Mouse (Mus musculus) thymus, postnatal 36 days (tissue): ENCODE results near the gene Nol10.

Experiments
- DNase-seq, 2 experiments: peaks; one replicate each; pipeline ENCODE4 v3.0.0; 2022; ENCODE audit warnings: mixed read lengths in 2 of 2

The Nol10 gene

DNA sequence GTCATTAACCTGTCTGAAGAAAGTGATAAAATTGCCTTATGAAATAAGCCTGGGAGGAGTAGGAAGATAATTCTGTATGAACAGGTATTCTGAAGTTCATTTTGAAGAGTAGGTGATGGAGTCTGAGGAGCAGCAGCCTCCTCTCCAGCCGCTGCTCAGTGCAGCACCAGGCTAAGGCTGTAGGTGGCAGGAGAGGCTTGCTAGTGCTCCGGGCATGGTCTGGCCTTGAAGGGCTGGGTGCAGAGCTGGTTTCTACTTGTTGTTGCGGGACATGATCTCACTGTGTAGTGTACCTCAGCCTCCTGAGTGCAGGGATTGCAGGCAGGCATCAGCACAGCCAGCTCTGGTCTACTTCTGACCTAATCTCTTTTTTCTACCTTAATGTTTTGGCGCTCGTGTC is 18.7 kb downstream of the Nol10 start:
- peak; percentile 36 to 41 for DNase-seq

DNA sequence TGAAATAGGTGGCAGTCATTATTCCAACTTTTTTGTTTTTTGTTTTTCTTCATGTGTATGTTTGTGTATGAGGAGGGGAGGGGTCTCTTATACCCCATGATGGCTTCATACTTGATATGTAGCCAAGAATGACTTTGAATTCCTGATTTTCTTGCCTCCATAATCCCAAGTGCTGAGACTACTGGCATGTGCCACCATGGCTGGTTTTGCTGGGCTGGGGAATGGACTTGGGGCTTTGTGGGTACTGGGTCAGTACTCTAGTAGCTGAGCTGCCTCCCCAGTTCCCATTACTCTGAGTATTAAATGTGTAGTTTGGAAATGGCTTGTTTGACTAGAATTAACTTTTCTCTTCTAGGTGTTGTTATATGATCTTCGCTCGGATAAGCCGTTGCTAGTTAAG is 20.9 kb downstream of the Nol10 start:
- no peak for DNase-seq

DNA sequence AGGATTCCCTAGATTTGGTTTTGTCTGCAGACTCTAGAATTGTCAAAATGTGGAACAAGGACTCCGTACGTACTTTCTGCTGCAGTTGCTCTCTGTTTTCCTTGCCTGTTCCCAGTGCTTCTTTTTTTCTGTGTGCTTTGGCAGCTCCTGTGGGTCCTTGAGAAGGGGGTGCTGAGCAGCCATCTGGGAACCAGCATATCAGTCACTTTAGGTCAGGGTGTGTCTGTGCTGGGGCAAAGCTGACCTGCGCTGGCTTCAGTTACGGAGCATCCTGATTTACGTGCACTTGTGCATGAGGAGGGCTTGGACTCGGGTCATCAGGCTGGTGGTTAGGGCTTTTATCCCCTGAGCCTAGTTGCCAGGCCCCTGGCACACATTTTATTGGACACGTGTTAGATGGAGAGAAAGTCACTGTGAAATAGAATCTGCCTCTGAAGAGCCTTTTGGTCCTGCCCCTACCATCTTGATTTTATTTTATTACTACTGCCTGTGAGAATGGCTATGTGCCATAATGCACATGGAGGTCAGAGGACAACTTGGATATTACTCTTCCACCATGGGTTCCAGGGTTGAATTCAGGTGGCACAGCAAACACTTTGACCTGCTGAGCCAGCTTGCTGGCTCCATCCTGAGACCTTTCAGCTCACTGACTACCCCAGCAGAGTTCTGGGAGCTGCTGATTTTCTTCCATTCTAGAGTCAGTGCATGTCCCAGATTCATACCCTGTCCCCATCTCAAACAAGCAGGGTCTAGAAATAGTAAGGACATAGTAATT is 21.5 kb downstream of the Nol10 start:
- DNase-seq, result no peak

DNA sequence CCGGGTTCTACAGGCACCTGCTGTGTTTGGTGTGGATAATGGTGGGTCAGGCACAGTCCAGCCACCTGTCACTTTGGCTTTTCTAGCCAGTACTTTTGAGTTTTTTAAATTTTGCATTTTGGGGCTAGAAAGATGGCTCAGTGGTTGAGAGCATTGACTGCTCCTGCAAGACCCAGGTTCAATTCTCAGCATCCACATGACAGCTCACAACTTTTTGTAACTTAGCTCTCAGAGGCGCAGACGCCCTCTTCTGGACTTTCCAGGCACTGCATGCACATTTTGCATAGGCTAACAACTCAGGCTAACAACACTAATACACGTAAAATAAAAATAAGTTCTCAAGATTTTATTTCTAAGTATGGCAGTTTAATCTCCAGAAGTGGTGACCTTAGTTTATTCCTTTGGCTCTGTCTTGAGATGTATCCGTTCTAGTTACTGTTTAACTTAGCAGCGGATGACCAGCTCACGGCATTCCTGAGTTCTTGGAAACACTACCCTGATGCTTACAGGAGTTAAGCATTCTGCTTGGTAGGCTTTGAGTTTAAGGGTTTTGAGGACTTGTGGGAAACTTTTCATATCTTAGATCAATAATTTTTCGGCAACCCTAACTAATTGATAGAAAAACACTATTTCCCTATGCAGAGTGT is 23.5 kb downstream of the Nol10 start:
- DNase-seq, result peak in 1 of 2 experiments; percentile 22

DNA sequence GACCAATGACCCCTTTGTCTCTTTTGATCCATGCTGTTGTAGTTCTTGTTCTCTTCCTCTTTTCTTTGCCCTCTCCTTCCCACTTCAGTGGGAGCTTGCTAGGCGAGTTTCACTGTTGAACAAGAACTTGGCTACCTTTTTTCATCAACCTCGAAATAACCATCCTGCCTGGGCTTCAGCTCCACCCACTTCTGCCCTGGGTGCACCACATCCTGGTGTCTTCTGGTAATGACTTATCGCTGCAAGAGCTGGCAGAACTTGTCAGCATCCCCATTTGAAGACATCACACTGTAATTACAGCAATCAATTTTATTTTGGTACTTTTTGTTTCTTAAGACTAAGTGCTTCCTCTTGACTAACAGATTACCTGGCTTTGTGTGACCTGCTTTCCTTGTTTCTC is 24.4 kb downstream of the Nol10 start:
- DNase-seq, result peak in 1 of 2 experiments; percentile 19

DNA sequence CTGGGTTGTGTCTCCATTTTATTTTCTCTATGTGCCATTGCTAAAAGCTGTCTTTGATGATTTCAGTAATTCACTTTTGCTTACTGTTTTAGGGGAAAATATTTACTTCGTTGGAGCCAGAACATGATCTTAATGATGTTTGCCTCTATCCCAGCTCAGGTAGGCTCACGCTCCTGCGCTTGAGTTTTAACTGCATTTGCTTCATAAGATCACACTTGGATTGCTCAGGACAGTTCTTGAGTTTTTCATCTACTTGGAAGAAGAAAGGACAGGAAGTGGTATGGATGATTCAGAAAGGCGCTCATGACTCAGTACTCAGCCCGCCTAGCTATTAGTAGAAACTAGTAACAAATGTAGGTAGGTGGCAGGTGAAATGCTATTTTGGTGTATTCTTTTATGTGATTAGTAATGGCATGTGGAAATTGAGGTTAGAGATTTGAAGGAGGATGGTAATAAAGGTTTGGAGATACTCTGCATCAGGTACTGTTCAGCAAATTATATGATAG is 25.3 kb downstream of the Nol10 start:
- DNase-seq, result no peak

DNA sequence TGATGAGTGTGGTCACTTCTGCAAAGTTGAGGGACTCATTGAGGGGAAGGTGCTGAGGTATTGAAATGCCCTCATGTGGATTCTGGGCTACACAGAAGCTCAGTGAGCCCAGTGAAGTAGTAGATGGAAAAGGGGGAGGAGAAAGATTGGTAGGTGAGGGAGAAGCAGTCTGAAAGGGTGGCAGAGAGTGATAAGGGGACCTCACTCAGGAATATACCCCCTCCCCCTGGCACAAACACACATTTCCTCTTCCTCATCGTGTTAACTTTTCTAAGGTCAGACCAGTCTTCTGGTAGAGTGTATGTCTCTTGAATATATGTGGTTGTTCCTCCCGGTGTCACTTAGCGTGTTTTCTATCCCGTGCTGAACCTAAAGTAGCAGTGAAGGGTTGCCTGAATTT is 27.0 kb downstream of the Nol10 start:
- no peak for DNase-seq

DNA sequence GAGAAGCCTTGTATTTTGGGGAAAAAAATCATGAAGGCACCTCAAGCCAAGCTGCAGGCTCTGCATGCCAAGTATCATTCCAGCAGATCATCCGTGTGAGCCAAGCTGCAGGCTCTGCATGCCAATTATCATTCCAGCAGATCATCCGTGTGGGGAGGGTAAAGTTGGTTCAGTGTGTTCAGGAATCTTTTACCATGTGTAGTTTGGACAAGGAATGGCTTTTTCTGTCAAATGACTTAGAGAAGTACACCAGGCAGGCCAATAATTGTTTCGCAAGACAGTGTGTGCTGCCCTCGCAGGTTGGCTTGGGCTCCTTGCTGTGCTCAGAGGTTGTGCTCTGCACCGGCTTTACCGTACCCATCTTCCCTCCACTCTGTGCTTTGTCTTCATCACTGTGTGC is 28.3 kb downstream of the Nol10 start:
- DNase-seq, result no peak

DNA sequence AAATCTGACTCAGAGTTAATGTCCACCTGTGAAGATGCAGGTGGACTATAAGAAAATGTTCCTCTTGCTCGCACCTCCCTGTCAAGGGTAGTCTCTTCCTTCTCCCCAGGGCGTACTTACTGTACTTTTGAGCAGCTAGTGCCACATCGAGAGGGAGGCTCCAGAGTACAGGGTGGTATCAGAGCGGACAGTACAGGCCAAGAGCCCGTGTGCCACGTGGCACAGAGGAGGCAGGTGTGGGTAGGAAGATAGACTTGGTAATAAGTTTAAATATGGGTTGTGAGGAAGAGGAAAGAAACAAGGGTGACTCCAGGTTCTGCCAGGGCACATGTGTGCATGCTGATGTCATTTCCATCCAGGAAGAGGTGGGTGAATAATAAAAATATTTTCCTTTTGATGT is 32.7 kb downstream of the Nol10 start:
- DNase-seq, result no peak

DNA sequence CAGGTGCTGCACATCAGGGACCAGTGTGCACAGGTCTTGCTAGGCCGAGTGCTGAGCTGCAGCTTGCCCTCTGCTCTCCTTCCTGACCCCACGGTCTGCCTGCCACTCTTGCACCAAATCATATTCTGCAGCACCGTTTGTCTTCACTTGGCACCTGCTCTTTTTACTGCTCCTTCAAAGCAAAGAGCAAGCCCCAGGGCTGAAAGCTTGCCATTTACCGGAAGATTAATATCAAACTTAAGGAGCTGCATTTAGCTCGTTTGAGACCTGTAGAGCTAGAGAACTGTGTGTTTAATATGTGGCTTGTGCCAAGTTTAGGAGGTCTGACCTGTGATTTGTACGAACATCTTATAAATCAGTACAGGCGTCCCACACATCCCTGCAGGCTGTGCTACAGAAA is 34.5 kb downstream of the Nol10 start:
- DNase-seq, result no peak

DNA sequence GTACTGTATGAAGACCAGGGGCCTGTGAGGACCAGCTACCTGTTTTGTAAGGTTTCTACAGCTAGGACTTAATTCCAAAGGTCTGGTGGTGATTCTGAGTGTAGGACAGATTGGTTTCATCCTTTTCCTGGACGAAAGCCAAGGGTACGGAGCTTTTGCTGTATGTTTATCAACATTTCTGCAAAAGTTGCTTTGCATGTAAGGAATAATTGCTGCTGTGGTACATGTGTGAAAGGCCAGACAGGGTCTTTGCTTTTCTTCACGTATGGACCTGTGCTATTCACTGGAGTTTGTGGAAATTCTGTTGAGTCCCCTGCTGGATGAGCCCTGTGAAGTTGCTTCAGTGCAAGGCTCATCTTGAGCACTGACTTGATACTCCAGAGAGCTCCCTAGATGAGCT is 38.6 kb downstream of the Nol10 start:
- DNase-seq, result no peak

DNA sequence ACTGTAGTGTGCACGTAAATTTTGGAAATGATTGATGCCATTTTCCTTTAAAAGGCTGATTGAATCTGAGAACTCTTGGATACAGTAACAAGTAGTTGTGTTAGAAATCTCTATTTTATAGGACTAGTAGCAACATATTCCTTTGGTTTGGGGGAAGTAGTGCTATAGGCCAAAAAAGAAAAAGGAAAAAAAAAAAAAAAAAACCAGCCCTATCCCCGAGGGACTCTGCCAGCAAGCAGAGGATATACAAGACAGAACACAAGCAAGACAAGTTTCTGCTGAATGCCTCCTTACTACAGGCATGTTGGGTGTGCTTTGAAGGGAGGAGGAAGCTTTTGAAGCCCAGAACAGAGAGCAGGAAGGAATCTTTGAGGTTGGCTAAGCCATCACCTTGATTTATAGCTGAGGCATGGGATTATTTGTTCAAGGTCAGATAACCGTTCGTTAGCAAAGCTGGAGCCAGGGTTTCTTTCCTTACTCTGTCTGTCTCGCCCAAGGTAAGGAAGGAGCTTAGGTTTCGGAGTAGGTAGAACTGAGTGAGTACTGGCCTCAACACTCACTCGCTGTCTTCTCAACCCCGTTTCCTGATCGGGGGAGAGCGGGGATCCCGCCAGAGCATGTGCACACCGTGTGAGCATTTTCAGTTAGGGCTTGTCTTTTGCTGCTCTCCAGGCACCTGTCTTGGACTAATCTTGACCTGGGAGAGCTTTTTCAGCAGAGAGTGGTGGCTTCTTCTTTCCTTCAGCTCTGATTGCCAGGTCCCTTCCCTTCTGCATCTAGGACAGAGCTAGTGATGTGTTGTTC is 39.3 kb downstream of the Nol10 start:
- no peak for DNase-seq

DNA sequence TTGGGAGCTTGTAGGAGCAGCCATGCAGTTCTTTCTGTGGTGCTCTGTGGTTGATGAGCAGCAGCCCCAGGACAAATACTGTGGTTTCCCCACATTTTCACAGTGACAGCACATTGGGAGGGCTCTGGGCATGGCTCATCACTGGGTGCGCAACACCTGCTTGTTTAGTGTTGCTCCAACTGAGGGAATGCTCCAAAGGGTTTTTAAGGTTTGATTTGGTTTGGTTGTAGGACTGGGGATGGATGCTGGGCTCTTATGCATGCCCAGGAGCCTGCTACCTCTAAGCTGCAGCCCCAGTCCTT is 39.8 kb downstream of the Nol10 start:
- DNase-seq, result no peak

DNA sequence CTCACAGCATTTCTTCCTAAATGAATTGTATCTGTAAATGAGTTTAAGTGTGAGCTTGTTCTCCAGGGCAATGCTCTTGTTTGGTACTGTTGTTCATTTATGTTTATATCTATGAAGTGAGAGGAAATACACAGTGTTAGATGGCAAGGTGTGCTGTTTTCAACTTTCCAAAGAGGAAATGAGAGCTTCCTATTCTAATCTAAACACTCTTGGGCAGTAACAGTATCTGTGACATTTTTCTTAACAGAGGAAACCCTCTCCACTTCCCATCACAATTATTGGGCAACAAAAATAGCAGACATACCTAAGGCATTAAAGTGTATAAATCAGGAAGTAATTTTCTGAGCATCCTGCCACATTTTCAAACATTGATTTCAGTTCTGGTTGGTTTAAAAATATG is 41.8 kb downstream of the Nol10 start:
- no peak for DNase-seq

DNA sequence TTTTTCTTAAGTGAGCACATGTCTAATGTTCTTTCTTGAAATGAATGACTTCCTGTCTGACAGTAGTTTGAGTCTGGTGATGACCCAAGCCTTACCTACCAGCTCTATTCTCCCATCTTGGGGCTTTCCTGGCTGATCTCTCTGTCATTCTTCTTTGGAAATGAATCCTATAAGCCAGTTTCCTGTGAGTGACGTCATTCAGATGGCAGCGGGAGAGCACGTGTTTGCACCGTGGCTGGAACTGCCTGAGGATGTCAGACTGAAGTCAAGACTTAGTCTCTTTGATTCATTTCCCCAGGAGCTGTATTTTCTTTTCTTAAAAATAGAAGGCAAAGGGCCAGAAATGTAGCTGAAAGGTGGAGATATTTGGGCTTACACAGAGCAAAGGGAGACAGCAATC is 42.3 kb downstream of the Nol10 start:
- no peak for DNase-seq

DNA sequence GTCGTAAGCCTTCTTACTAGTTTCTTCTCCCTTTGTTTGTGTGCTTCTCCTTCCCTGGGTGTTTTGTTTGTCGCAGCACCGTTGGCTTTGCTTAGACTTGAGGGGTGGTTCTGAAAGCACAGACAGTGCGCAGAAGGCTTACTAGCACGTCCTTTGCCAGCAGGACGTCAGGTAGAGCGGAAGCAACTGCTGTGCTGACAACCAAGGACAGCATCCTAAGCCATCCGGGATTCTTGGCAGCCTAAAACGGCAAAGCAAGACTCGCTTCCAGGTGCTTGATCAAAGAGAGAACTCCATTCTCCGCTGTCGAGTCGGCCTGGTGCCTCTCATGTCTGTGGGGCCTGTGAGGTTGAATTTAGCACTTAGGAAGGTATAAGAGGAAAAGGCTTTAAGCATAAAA is 44.9 kb downstream of the Nol10 start:
- DNase-seq, result no peak

DNA sequence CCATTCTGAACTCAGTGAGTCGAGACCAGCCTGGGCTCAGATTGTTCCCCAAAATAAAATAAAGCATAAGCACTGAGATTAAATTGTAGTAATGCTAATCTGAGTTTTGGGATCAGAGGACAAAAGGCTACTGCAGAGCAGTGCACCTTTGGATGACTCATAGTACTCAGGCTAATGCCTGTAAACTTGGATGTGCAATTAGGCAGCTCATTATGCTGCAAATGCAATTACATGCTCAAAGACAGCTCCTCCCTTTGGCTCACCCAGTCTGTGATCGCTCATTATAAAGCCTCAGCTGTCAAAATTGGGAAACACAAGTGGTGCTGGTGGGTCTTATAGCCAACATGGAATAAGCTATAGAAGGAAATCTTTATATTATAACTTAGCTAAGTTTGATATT is 48.9 kb downstream of the Nol10 start:
- DNase-seq, result no peak

DNA sequence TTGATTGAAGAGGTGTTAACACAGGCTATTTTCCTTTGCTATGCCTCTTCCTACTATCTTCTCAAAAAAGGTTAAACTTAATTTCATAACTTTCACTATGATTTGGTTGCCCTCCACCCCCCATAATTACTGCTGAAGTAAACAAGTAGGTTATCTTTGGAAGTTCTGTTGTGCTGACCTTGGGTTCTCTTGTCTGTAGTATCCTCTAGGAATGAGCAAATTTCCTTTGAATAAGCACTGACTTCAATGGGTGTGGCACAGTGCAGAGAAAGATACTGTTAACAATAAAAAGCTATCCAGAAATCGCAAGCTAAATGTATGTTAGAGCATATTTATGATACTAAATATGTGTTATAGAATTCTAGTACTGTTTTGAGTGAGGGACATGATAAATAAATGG is 53.2 kb downstream of the Nol10 start:
- DNase-seq, result no peak

DNA sequence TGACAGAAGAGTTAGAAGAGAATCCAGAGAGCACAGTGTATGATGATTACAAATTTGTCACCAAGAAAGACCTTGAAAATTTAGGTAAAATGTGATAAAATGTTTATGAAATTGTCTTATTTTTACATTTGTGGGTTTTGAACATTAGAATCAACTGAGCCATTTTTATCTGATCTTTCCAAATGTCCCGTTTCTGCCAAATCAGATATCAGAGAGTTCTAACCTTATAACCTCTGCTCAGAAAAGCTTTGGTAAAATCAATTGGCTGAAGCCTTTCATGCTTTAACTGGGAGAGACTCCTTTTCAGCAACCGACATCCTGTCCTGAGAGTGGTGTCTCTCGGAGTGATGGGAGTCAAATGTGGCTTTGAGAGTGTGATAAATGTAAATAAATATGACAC is 53.9 kb downstream of the Nol10 start:
- DNase-seq, result no peak

DNA sequence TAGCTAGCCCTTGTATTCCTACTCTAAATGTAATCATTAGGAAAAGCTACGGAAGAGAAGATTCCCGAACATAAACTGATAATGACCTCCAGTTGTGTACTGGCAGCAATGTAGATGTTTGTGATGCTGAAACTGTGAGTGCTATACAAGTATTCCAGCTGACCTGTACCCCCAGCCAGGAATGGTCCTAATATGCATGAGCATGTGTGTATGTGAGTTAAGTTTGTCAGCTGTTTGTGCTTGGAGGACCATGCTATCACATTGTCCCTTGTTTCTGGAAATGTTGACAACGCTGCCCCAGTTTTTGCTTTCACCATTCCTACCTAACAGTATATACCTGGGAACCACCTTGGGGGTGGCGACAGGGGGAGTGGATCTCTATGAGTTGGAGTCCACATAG is 55.7 kb downstream of the Nol10 start:
- DNase-seq, result no peak

DNA sequence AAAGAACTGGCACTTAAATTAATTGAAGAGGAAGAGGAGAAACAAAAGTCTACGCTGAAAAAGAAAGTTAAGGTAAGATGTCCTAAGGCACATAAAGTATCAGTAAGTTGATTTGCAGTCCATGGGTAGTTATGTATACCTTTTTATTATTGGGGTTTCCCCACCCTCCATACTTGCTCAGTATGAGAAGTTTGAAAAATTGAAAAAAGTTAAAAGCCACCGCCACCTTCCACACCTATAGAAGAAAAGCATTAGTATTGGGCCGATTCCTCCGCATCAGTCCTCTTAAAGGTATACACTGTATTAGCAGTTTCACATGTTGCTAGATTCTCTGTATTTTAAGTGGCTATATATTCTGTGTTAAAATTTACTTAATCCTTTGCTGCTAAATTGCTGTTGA is 58.6 kb downstream of the Nol10 start:
- DNase-seq, result no peak

DNA sequence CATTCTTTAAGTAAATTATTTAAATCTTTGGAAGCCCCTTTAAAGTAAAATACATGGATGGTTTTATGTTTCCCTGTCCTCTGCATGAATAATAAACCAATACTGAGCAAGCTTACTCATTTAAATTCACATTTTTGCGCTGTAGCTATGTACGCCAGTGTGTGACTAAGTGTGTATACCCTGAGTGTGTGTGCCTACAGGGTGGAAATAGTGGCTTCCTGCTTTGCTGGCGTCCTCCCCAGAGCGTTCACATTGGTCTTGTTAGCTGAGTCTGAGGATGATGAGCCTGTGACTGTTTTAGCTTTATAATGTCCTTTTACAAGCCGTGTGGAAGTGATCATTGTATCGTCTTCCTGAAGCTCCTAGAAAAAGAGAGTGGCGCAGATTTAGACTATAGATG is 60.1 kb downstream of the Nol10 start:
- no peak for DNase-seq

DNA sequence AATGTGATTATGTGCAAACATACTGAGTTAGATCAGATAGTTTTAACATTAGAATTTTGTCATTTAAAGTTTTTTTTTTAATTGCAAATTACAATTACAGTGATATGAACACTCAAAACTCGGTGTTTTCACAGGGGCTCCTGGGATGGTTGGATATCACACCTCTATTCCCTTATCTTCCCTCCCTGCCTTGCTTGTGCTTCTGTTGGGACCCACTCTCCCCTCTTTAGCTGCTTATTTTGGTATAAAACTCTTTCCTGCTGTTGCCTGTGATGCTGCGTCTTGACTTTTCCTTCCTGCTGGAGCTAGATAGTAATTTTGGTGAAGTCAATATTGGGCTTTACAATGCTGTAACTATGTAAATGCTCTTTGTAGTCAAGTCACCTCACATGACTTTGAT is 63.0 kb downstream of the Nol10 start:
- no peak for DNase-seq
